Mouse (Mus musculus) ES-Bruce4 (cell line): Measurements from ENCODE around the gene Muc4.

Experiments used
- EP300 ChIP-seq: IDR thresholded peaks from 2 replicates; pipeline ENCODE4 v1.6.1; 2011; ENCODE audit warnings: low read depth, low read length; ENCODE audit not compliant: insufficient read depth
- POLR2A ChIP-seq: IDR thresholded peaks from one replicate; pipeline ENCODE4 v1.8.1; 2011; ENCODE audit warnings: low read length; ENCODE audit not compliant: insufficient read depth

- TF ChIP-seq POLR2A (no peak), EP300 (no peak)
These were observed 5.7 kb downstream of the Muc4 start for GRCm38 (mm10) chr16:32741366-32741765.
